Mouse (Mus musculus): ENCODE data around the gene Cyp2w1. TPM values are rescaled to one million over a fixed set of nuclear protein-coding genes. Genes with fewer than 3 reads are reported as not detected.

Gene Cyp2w1
- polyA plus RNA-seq, 1 experiment from 2014 or later, result not detected

DNA sequence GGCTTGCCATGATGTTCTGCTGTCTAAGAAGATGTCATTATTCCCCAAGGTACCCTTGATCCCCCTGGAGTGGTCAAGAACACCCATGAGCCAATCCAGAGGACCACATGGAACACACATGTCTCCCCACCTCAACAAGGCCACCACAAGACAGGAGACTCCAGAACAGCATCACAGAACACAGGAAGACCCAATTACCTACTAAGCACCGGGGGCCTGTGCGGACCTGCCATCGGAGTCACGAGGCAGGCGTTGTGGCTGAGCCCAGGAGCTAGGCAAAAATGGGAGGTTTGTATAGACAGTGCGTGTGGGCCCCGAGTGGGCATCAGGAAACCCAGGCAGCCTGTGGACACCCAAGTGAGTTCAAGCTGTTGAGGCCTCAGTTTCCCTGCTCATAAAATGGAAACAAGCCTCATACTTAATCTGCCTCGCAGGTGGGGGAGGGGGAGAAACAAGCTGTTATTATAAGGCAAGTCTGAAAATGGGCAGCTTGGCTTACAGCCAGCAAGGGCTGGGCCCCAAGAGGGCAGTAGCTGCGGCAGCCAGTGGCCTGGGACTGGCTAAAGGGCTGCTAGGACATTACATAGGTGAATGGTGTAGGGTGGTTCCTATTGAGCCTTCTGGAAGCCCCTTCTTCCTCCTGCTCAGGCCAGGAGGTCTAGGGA is 29.0 kb upstream of the Cyp2w1 start:
- Histone ChIP-seq H3K4me3 (no peak overlapping the region), H3K27ac (no peak overlapping the region), H3K4me2 (no peak overlapping the region), H3K4me1 (peaks cover 19% of the 10 kb centered on the region; the same call in 1 of the 2 replicates), H3K27me3 (peaks cover 46% of the 10 kb centered on the region), H3K36me3 (ENCODE audit: poor library complexity, severe bottlenecking) (no peaks in the 10 kb centered on the region), H3K9ac (0 out of 2 replicates have a peak overlapping the region, but pooled peaks have one; percentile 12), H3K9me3 (replicated peaks) (no peaks in the 10 kb centered on the region)
- ATAC-seq, result no peak
- 80% methylated on average over 9 of the region's 9 CpGs for WGBS

GRCm38 (mm10) chr5:139324045-139324491 is 28.3 kb upstream of the Cyp2w1 start:
- Histone ChIP-seq H3K4me3 (peak overlapping the region; percentile 62), H3K4me1 (peaks cover 19% of the 10 kb centered on the region; the same call in 1 of the 2 replicates), H3K4me2 (peak overlapping the region; percentile 95; the same call in 1 of the 2 replicates), H3K9ac (peak overlapping the region; percentile 78; the same call in 1 of the 2 replicates), H3K9me3 (replicated peaks) (no peaks in the 10 kb centered on the region), H3K27ac (no peak overlapping the region), H3K27me3 (peaks cover 46% of the 10 kb centered on the region), H3K36me3 (ENCODE audit: poor library complexity, severe bottlenecking) (no peaks in the 10 kb centered on the region)
- 64% methylated on average over 5 of the region's 5 CpGs for WGBS
- ATAC-seq, result no peak

- Histone ChIP-seq H3K4me2 (peak overlapping the region; percentile 95), H3K36me3 (ENCODE audit: poor library complexity, severe bottlenecking) (no peaks in the 10 kb centered on the region), H3K4me1 (peaks cover 19% of the 10 kb centered on the region; the same call in 1 of the 2 replicates), H3K27me3 (peaks cover 46% of the 10 kb centered on the region), H3K9ac (peak overlapping the region; percentile 78), H3K27ac (no peak overlapping the region), H3K9me3 (replicated peaks) (no peaks in the 10 kb centered on the region), H3K4me3 (peak overlapping the region; percentile 62)
- WGBS, result 2% methylated on average over 35 of the region's 62 CpGs
- peak; percentile 36 for ATAC-seq
Observed at GRCm38 (mm10) chr5:139324691-139325394, 27.6 kb upstream of the Cyp2w1 start.

DNA sequence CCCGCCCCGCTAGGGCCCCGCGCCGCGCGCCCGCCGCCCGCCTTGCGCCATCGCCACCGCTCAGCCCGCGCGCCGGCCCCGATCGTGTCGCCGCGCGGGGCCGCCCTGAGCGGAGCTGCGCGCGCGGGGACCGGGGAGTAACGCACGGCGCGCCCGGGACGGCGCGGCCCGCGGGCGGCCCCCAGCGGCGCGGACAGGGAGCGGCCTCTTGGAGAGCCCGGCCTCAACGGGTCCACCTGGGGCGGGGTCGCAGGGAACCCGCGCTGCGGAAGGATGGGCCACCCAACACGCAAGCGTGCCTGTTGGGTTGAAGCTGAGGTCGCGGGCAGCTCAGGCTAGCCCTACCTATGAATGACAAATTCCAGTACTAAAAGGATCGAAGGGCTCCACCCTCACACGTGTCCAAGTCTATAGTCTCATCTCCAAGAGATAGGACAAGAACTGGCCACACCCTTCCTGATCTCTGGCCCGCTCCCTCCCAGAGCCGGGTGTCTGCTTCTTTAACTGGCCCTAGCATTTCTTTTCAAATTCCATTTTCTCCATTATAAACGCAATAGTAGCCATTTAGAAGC is 26.9 kb upstream of the Cyp2w1 start, which contains the start of gene Adap1:
Gene Adap1, minus strand, starts transcription at position 228 of the 572 bp plus-strand sequence.
- Histone ChIP-seq H3K4me3 (peak within 1 kb of the TSS; percentile 62), H3K27ac (no peak within 1 kb of the TSS), H3K4me2 (peak within 1 kb of the TSS; percentile 95), H3K9me3 (replicated peaks) (no peaks in the 10 kb centered on the region), H3K36me3 (ENCODE audit: poor library complexity, severe bottlenecking) (no peaks in the 10 kb centered on the region), H3K9ac (peak within 1 kb of the TSS; percentile 78), H3K27me3 (peaks cover 46% of the 10 kb centered on the region), H3K4me1 (peaks cover 19% of the 10 kb centered on the region; the same call in 1 of the 2 replicates)
- peak; percentile 88 for ATAC-seq
- 4% methylated on average over 32 of the region's 61 CpGs for WGBS

GRCm38 (mm10) chr5:139326111-139326696 is 26.2 kb upstream of the Cyp2w1 start:
- H3K4me1 ChIP-seq, result peaks cover 19% of the 10 kb centered on the region; the same call in 1 of the 2 replicates
- no peak for ATAC-seq
- 0 out of 2 replicates have a peak overlapping the region, but pooled peaks have one; percentile 62 for H3K4me3 ChIP-seq
- no peaks in the 10 kb centered on the region for H3K9me3 ChIP-seq (replicated peaks)
- no peak overlapping the region for H3K9ac ChIP-seq
- no peak overlapping the region for H3K27ac ChIP-seq
- H3K4me2 ChIP-seq, result peak overlapping the region; percentile 95; the same call in 1 of the 2 replicates
- H3K27me3 ChIP-seq, result peaks cover 46% of the 10 kb centered on the region
- H3K36me3 ChIP-seq (ENCODE audit: poor library complexity, severe bottlenecking), result no peaks in the 10 kb centered on the region
- 62% methylated on average over 13 of the region's 13 CpGs for WGBS

GRCm38 (mm10) chr5:139326986-139327633 is 25.3 kb upstream of the Cyp2w1 start:
- H3K9ac ChIP-seq, result no peak overlapping the region
- no peak overlapping the region for H3K4me3 ChIP-seq
- no peak overlapping the region for H3K27ac ChIP-seq
- peaks cover 46% of the 10 kb centered on the region for H3K27me3 ChIP-seq
- WGBS, result 77% methylated on average over 7 of the region's 7 CpGs
- peaks cover 19% of the 10 kb centered on the region; the same call in 1 of the 2 replicates for H3K4me1 ChIP-seq
- no peak overlapping the region for H3K4me2 ChIP-seq
- no peaks in the 10 kb centered on the region for H3K36me3 ChIP-seq (ENCODE audit: poor library complexity, severe bottlenecking)
- no peak for ATAC-seq
- no peaks in the 10 kb centered on the region for H3K9me3 ChIP-seq (replicated peaks)

DNA sequence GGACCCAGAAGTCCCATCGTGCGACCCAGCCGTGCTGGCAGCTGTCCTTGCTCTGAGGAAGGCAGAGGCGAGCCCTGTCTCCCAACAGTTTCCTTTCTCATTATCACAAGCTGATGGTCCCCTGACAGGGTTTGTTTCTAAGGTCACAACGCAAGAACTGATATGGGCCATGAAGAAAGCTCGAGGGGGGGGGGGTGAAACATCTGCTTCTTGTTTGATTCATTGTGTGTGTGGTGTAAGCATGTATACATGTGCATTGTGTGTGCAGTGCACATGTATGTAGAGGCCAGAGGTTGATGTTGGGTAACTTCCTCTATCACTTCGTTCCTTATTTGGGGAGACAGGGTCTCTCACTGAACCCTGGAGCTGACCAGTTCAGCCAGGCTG is 24.8 kb upstream of the Cyp2w1 start:
- no peaks in the 10 kb centered on the region for H3K36me3 ChIP-seq (ENCODE audit: poor library complexity, severe bottlenecking)
- WGBS, result 75% methylated on average over 7 of the region's 7 CpGs
- H3K4me3 ChIP-seq, result no peak overlapping the region

DNA sequence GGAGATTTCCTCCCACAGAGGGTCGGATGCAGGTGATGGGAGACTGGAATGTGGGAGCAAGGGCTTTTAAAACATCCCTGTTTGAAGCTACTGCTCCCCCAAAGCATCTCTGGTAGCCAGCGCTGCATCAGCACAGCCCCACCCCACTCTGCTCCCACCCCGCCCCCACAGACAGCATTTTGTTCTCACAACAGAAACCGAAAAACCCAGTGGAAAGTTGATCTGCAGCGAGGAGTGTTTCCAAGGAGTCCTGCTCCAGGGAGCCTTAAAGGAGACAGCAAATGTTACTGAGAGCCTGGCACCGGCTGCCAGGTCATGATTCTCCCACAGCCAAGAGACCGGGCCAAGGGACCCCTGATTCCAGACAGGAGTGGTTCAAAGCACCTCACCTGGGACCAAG is 21.7 kb upstream of the Cyp2w1 start:
- Histone ChIP-seq H3K9ac (no peak overlapping the region), H3K4me1 (no peaks in the 10 kb centered on the region), H3K4me2 (no peak overlapping the region), H3K9me3 (replicated peaks) (no peaks in the 10 kb centered on the region), H3K4me3 (no peak overlapping the region), H3K36me3 (ENCODE audit: poor library complexity, severe bottlenecking) (peaks cover 14% of the 10 kb centered on the region), H3K27ac (no peak overlapping the region), H3K27me3 (peaks cover 16% of the 10 kb centered on the region)
- ATAC-seq, result no peak
- WGBS, result 69% methylated on average over 7 of the region's 7 CpGs

More for the DNA sequence above, 24.8 kb upstream of the Cyp2w1 start:
- Histone ChIP-seq H3K9me3 (replicated peaks) (no peaks in the 10 kb centered on the region), H3K9ac (no peak overlapping the region), H3K27ac (no peak overlapping the region), H3K4me2 (no peak overlapping the region), H3K4me1 (peaks cover 19% of the 10 kb centered on the region; the same call in 1 of the 2 replicates), H3K27me3 (peaks cover 46% of the 10 kb centered on the region)
- ATAC-seq, result no peak

DNA sequence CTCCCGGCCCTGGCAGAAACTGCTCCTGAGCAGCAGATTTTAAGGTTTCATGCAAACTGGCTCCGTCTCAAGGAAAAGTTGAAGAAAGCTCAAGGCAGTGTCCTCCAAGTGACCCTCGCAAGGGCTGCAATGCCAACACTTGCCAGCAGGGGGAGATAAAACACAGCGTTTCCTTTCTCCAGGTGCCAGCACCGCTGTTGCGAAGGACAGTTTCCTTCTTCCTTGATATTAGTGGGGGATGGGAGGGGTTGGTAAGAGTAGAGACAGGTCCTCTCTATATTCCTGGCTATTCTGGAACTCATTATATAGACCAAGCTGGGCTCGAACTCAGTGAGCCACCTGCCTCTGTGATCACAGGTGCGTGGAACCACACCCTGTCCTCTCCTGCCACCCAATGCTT is 20.7 kb upstream of the Cyp2w1 start:
- H3K9me3 ChIP-seq (replicated peaks), result no peaks in the 10 kb centered on the region
- WGBS, result 23% methylated on average over 8 of the region's 8 CpGs
- 0 out of 2 replicates have a peak, but pooled peaks have one; percentile 8 for ATAC-seq

DNA sequence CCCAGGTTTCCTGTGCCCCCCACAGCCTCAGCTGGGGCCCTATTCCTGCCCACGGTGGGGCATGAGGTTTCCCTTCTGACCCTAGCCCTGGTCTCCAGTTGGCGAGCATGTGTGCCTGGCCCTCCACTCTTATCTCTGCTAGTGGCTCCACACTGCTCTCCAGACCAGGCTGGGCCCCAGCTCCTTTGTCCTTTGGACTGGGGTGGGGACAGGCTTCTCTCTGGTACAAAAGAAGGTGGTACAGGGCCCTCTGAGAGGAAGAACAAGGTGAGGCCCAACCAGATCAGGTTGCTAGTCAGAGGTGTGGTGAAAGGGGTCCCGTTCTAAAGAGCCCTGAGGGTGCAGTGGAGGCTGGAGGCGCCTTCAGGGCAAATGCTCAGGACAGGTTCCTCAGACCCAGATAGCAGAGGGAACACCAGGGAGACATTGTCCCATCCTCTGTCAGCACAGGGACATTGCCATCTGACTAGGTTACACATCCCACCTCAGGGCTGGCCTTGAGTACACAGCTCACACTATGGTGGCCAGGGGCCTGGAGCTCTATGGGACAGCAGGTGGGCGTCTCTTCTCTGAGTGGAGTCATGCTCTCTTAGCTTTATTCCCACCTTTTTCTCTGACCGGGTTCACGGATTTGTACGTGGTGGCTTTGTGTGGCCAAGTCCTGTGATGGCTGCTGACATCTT is 19.7 kb upstream of the Cyp2w1 start:
- H3K9ac ChIP-seq, result no peak overlapping the region
- no peak overlapping the region for H3K4me3 ChIP-seq
- 0 out of 2 replicates have a peak, but pooled peaks have one; percentile 22 for ATAC-seq
- no peaks in the 10 kb centered on the region for H3K4me1 ChIP-seq
- no peaks in the 10 kb centered on the region; the same call in 1 of the 2 replicates for H3K27me3 ChIP-seq
- H3K9me3 ChIP-seq (replicated peaks), result no peaks in the 10 kb centered on the region
- H3K27ac ChIP-seq, result no peak overlapping the region
- H3K4me2 ChIP-seq, result no peak overlapping the region
- whole genome bisulfite sequencing, result 89% methylated on average over 8 of the region's 8 CpGs
- peaks cover 34% of the 10 kb centered on the region for H3K36me3 ChIP-seq (ENCODE audit: poor library complexity, severe bottlenecking)

More for the DNA sequence above, 20.7 kb upstream of the Cyp2w1 start:
- no peak overlapping the region for H3K4me3 ChIP-seq
- H3K4me2 ChIP-seq, result no peak overlapping the region
- peaks cover 7% of the 10 kb centered on the region for H3K27me3 ChIP-seq
- H3K36me3 ChIP-seq (ENCODE audit: poor library complexity, severe bottlenecking), result peaks cover 24% of the 10 kb centered on the region
- no peak overlapping the region for H3K27ac ChIP-seq
- no peak overlapping the region for H3K9ac ChIP-seq
- no peaks in the 10 kb centered on the region for H3K4me1 ChIP-seq

Measured in forebrain, embryonic 13.5 days (tissue).